Mouse (Mus musculus) embryonic fibroblast, embryonic 13.5 days (primary cell): ENCODE data around the gene Mymk. TPM values are rescaled to one million over a fixed set of nuclear protein-coding genes. Genes with fewer than 3 reads are reported as not detected.

ENCODE experiments used
- H3K27ac ChIP-seq: 2 replicates; pipeline ENCODE4 v1.5.1; 2012; ENCODE audit warnings: low read length, control low read depth, inconsistent platforms; ENCODE audit not compliant: insufficient read depth
- H3K4me1 ChIP-seq: 2 replicates; pipeline ENCODE4 v1.6.1; 2011; ENCODE audit warnings: low read length; ENCODE audit not compliant: control insufficient read depth, insufficient read depth
- H3K4me3 ChIP-seq: 2 replicates; pipeline ENCODE4 v1.5.1; 2011; ENCODE audit warnings: mild to moderate bottlenecking, control low read depth, low read length; ENCODE audit not compliant: insufficient read depth
- CTCF ChIP-seq: IDR thresholded peaks from 2 replicates; pipeline ENCODE4 v1.5.1; 2011; ENCODE audit warnings: mild to moderate bottlenecking, control low read depth, low read length, moderate library complexity, borderline replicate concordance; ENCODE audit not compliant: insufficient read depth
- POLR2A ChIP-seq: IDR thresholded peaks from 2 replicates; pipeline ENCODE4 v1.6.1; 2011; ENCODE audit warnings: low read depth, mild to moderate bottlenecking, control low read depth, low read length, moderate library complexity
- polyA plus RNA-seq: library from polyadenylated mRNA; stranded (reverse); fragments of >200 nt; gene quantifications from 2 replicates; pipeline ENCODE4 v1.2.4, GENCODE M21; 2011; ENCODE audit warnings: low read depth; ENCODE audit not compliant: missing spikeins, insufficient read length

The Mymk gene
- polyA plus RNA-seq, 1 experiment: not detected

- peaks cover 2% of the 10 kb centered on the region; the same call in 1 of the 2 replicates for H3K4me1 ChIP-seq
- H3K4me3 ChIP-seq: peak overlapping the region; percentile 48
- H3K27ac ChIP-seq: no peak overlapping the region
- TF ChIP-seq POLR2A: no peak
- no peak for TF ChIP-seq CTCF
Observed at GRCm38 (mm10) chr2:27026857-27027617, 44.9 kb downstream of the Mymk start.

- TF ChIP-seq POLR2A (no peak), CTCF (no peak)
- H3K4me3 ChIP-seq: no peak overlapping the region
Observed at GRCm38 (mm10) chr2:27026332-27026731, 45.6 kb downstream of the Mymk start.

GRCm38 (mm10) chr2:27025545-27025944, 46.4 kb downstream of the Mymk start:
- Histone ChIP-seq H3K4me1 (peaks cover 2% of the 10 kb centered on the region; the same call in 1 of the 2 replicates), H3K27ac (no peak overlapping the region), H3K4me3 (no peak overlapping the region)
- no peak for TF ChIP-seq CTCF
- no peak for TF ChIP-seq POLR2A

More at GRCm38 (mm10) chr2:27026332-27026731, 45.6 kb downstream of the Mymk start:
- Histone ChIP-seq H3K4me1 (peaks cover 2% of the 10 kb centered on the region; the same call in 1 of the 2 replicates), H3K27ac (no peak overlapping the region)

GRCm38 (mm10) chr2:27024136-27024535, 47.8 kb downstream of the Mymk start:
- no peak overlapping the region for H3K4me3 ChIP-seq
- H3K27ac ChIP-seq: no peak overlapping the region
- TF ChIP-seq CTCF: no peak
- H3K4me1 ChIP-seq: peaks cover 2% of the 10 kb centered on the region; the same call in 1 of the 2 replicates

GRCm38 (mm10) chr2:27022612-27023011, 49.4 kb downstream of the Mymk start:
- Histone ChIP-seq H3K4me3 (no peak overlapping the region), H3K27ac (no peak overlapping the region), H3K4me1 (no peaks in the 10 kb centered on the region)
- TF ChIP-seq CTCF (no peak), POLR2A (no peak)

GRCm38 (mm10) chr2:27021103-27021502, 50.9 kb downstream of the Mymk start:
- Histone ChIP-seq H3K27ac (no peak overlapping the region), H3K4me1 (no peaks in the 10 kb centered on the region), H3K4me3 (no peak overlapping the region)
- TF ChIP-seq CTCF: no peak
- TF ChIP-seq POLR2A: no peak

GRCm38 (mm10) chr2:27019530-27019929, 52.4 kb downstream of the Mymk start:
- Histone ChIP-seq H3K4me3 (no peak overlapping the region), H3K27ac (no peak overlapping the region), H3K4me1 (no peaks in the 10 kb centered on the region)
- TF ChIP-seq CTCF: no peak
- no peak; the same call in 1 of the 2 replicates for TF ChIP-seq POLR2A

- Histone ChIP-seq H3K4me1 (no peaks in the 10 kb centered on the region), H3K4me3 (no peak overlapping the region), H3K27ac (no peak overlapping the region)
- TF ChIP-seq POLR2A (no peak), CTCF (peak; percentile 67; the same call in 1 of the 2 replicates)
Observed at GRCm38 (mm10) chr2:27017802-27018201, 54.2 kb downstream of the Mymk start.

Other genes with a start within 250 kb of the Mymk start
- gene Abo, start 207.2 kb downstream of the Mymk start, polyA plus RNA-seq: not detected in 2 replicates
- 21.4 and 23.3 TPM in 2 replicates for gene Surf6, start 169.3 kb downstream of the Mymk start, polyA plus RNA-seq
- 25.6 and 26.8 TPM in 2 replicates for gene Med22, start 161.5 kb downstream of the Mymk start, polyA plus RNA-seq
- gene Rpl7a, start 161.4 kb downstream of the Mymk start, polyA plus RNA-seq: 448 and 480 TPM in 2 replicates
- gene Surf2, start 155.8 kb downstream of the Mymk start, polyA plus RNA-seq: 29.3 and 33.6 TPM in 2 replicates
- 38.8 and 47.8 TPM in 2 replicates for gene Surf1, start 155.6 kb downstream of the Mymk start, polyA plus RNA-seq
- 325 and 358 TPM in 2 replicates for gene Surf4, start 138.3 kb downstream of the Mymk start, polyA plus RNA-seq
- not detected in 2 replicates for gene Stkld1, start 138.1 kb downstream of the Mymk start, polyA plus RNA-seq
- 44.3 and 48.8 TPM in 2 replicates for gene Rexo4, start 107.8 kb downstream of the Mymk start, polyA plus RNA-seq
- gene Adamts13, start 98.8 kb downstream of the Mymk start, polyA plus RNA-seq: not detected in 2 replicates
- gene Cacfd1, start 62.3 kb downstream of the Mymk start, polyA plus RNA-seq: 34.8 and 35.5 TPM in 2 replicates
- 2.4 and 6.0 TPM in 2 replicates for gene Slc2a6, start 44.2 kb downstream of the Mymk start, polyA plus RNA-seq
- gene Adamtsl2, start 7.2 kb upstream of the Mymk start, polyA plus RNA-seq: 0.17 and 0.95 TPM in 2 replicates
- not detected in 2 replicates for gene Fam163b, start 70.3 kb upstream of the Mymk start, polyA plus RNA-seq
- gene Dbh, start 93.1 kb upstream of the Mymk start, polyA plus RNA-seq: not detected in 2 replicates
- gene Sardh, start 176.2 kb upstream of the Mymk start, polyA plus RNA-seq: 17.5 and 18.0 TPM in 2 replicates